Mouse (Mus musculus) liver, embryonic 11.5 days (tissue): ENCODE data around the gene Cutal. TPM values are rescaled to one million over a fixed set of nuclear protein-coding genes. Genes with fewer than 3 reads are reported as not detected.

Experiments used
- ATAC-seq: fragments of 200-750 bp; cut with Nextera tagmentation; replicated peaks from 2 replicates; pipeline ENCODE4 v1.8.0; 2017; ENCODE audit warnings: moderate number of reproducible peaks, mild to moderate bottlenecking, moderate TSS enrichment, moderate library complexity; ENCODE audit not compliant: low FRiP score
- DNase-seq: peaks from one replicate; pipeline ENCODE4 v3.0.0-alpha.2; 2017; ENCODE audit warnings: low spot score
- H3K27ac ChIP-seq: fragments of 300-500 bp; sonication (generic); 2 replicates; pipeline ENCODE4 v1.5.1; 2014; ENCODE audit warnings: mild to moderate bottlenecking, low read depth, low read length, control low read depth
- H3K27me3 ChIP-seq: fragments of 300-500 bp; sonication (generic); replicated peaks from 2 replicates; pipeline ENCODE4 v1.6.1; 2014; ENCODE audit warnings: low read length, mixed read lengths; ENCODE audit not compliant: control insufficient read depth, insufficient read depth
- H3K36me3 ChIP-seq: fragments of 300-500 bp; sonication (generic); 2 replicates; pipeline ENCODE4 v1.6.1; 2014; ENCODE audit warnings: mild to moderate bottlenecking, low read length, moderate library complexity, mixed read lengths; ENCODE audit not compliant: control insufficient read depth, insufficient read depth
- H3K4me1 ChIP-seq: fragments of 300-500 bp; sonication (generic); replicated peaks from 2 replicates; pipeline ENCODE4 v1.6.1; 2014; ENCODE audit warnings: low read length, mixed read lengths; ENCODE audit not compliant: control insufficient read depth, insufficient read depth
- H3K4me2 ChIP-seq: fragments of 300-500 bp; sonication (generic); 2 replicates; pipeline ENCODE4 v1.6.1; 2014; ENCODE audit warnings: mild to moderate bottlenecking, control low read depth, moderate library complexity
- H3K4me3 ChIP-seq: fragments of 300-500 bp; sonication (generic); 2 replicates; pipeline ENCODE4 v1.5.1; 2014; ENCODE audit warnings: low read depth, low read length, control low read depth
- H3K9ac ChIP-seq: fragments of 300-500 bp; sonication (generic); 2 replicates; pipeline ENCODE4 v1.6.1; 2014; ENCODE audit warnings: low read depth, low read length, control low read depth
- H3K9me3 ChIP-seq: fragments of 300-500 bp; sonication (generic); 2 replicates; pipeline ENCODE4 v1.6.1; 2016; ENCODE audit warnings: low read length, inconsistent platforms, mixed read lengths; ENCODE audit not compliant: control insufficient read depth
- WGBS: fragments of 180-500 bp; shearing (Covaris S2); extraction: QIAGEN DNeasy Blood & Tissue Kit; methylation state at CpG from one replicate; pipeline ENCODE4 v1.1.7; 2014; 5-methylcytosine and 5-hydroxymethylcytosine counted together
- polyA plus RNA-seq: library from polyadenylated mRNA; unstranded; fragments of >200 nt; fragmentation: Nextera tagmentation; extraction: Ambion mirVana; gene quantifications from 2 replicates; pipeline ENCODE4 v1.2.1, GENCODE M21; 2014

Cutal gene
- polyA plus RNA-seq, 1 experiment from 2014 or later: 2.5 TPM

GRCm38 (mm10) chr2:34904849-34905542, 30.8 kb downstream of the Cutal start:
- H3K4me2 ChIP-seq: peak overlapping the region; percentile 81
- no peaks in the 10 kb centered on the region for H3K9me3 ChIP-seq
- peak overlapping the region; percentile 38; the same call in 1 of the 2 replicates for H3K27ac ChIP-seq
- no peaks in the 10 kb centered on the region for H3K27me3 ChIP-seq
- peak overlapping the region; percentile 56; the same call in 1 of the 2 replicates for H3K9ac ChIP-seq
- DNase-seq: peak; percentile 98
- H3K4me3 ChIP-seq: peak overlapping the region; percentile 39
- H3K36me3 ChIP-seq: no peaks in the 10 kb centered on the region
- peak; percentile 96 for ATAC-seq
- peaks cover 24% of the 10 kb centered on the region for H3K4me1 ChIP-seq
- whole genome bisulfite sequencing: under 1% methylated on average over 34 of the region's 34 CpGs

DNA sequence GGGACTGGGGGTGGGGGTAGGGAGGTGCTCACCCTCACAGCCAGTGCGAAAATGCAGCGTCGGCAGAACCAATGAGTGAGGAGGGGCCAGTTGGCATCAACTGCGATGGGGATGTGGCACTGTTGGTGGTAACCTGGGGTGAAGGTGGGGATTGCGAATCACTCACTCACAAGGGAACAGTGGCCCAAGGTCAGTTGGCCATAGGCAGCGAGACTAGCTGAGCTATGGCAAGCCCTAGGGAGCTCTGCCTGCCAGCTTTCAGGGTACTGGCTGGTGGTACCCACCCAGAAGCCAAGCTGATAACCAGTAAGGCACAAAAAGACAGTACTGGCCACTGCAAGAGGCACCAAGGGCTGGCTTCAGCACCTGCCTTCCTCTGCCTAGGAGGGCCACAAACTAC, 32.2 kb downstream of the Cutal start:
- H3K27me3 ChIP-seq: no peaks in the 10 kb centered on the region
- no peak overlapping the region for H3K9ac ChIP-seq
- DNase-seq (no peak), ATAC-seq (no peak)
- H3K4me3 ChIP-seq: no peak overlapping the region
- no peak overlapping the region for H3K27ac ChIP-seq
- 70% methylated on average over 6 of the region's 6 CpGs for WGBS
- peaks cover 24% of the 10 kb centered on the region for H3K4me1 ChIP-seq
- H3K4me2 ChIP-seq: no peak overlapping the region
- H3K9me3 ChIP-seq: no peaks in the 10 kb centered on the region
- no peaks in the 10 kb centered on the region for H3K36me3 ChIP-seq

DNA sequence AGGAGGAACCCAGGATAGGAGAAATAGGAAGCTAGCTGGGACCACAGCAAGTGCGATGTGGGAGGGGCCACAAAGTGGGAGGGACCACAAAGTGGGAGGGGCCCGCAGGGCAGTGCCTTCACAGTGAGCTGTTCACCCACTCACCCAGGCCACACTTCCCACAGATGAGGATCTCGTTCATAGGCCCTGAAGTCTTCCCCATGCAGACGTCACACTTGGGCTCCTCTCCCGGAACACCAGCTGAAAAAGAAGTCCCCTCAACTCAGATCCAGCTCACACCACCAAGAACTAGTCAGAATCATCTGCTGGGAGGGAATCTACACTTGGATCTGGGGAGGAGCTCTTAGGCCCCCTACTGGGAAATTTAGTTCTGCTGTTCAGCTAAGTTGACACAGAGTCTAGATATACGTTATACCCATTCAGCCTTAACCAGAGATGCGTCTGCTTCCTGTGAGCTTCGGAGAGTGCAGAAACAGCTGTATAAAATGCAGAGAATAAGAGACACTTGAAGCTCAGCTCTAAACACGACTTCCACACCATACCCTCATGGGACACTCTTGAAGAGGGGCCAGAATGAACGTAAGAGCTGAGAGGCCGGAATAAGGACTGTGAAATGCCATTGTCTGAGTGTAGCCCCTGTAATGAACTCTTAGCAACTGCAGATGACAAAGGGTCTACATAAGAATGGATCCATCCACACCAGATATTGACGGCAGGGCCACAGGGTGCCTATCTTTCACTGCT, 32.8 kb downstream of the Cutal start:
- Histone ChIP-seq H3K9ac (no peak overlapping the region), H3K9me3 (no peaks in the 10 kb centered on the region), H3K4me3 (no peak overlapping the region), H3K4me1 (peaks cover 24% of the 10 kb centered on the region), H3K36me3 (no peaks in the 10 kb centered on the region), H3K27ac (no peak overlapping the region), H3K27me3 (peaks cover 2% of the 10 kb centered on the region; the same call in 1 of the 2 replicates), H3K4me2 (no peak overlapping the region)
- DNase-seq: peak; percentile 51
- ATAC-seq: no peak
- 47% methylated on average over 12 of the region's 12 CpGs for WGBS

DNA sequence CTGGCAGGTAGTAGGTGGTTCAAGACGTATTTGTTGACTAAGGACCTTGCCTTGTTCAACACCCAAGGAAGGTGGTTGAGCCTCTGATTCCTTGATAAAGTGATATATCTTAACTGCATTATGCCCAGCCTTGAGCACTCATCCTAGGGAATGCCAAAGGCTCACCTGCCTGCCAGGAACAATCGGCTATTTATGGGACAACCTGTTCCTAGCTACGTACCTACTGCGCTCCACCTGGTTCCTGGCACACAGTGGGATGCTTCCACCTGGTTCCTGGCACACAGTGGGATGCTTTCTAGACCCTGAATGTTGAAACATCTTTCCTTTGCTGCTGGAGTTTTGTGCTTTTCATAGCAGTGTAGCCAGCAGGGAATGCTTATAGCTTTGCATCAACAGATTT, 35.5 kb downstream of the Cutal start:
- no peak overlapping the region for H3K4me3 ChIP-seq
- H3K27me3 ChIP-seq: peaks cover 26% of the 10 kb centered on the region
- ATAC-seq: no peak
- no peaks in the 10 kb centered on the region for H3K36me3 ChIP-seq
- H3K9ac ChIP-seq: no peak overlapping the region
- no peaks in the 10 kb centered on the region for H3K9me3 ChIP-seq
- peaks cover 25% of the 10 kb centered on the region for H3K4me1 ChIP-seq
- WGBS: 90% methylated on average over 4 of the region's 4 CpGs
- no peak overlapping the region for H3K27ac ChIP-seq
- no peak overlapping the region for H3K4me2 ChIP-seq
- DNase-seq: no peak

- no peaks in the 10 kb centered on the region for H3K9me3 ChIP-seq
- no peak for DNase-seq
- H3K9ac ChIP-seq: no peak overlapping the region
- H3K36me3 ChIP-seq: no peaks in the 10 kb centered on the region
- H3K27me3 ChIP-seq: peaks cover 30% of the 10 kb centered on the region
- no peak overlapping the region for H3K4me3 ChIP-seq
- ATAC-seq: no peak
- H3K27ac ChIP-seq: no peak overlapping the region
- H3K4me1 ChIP-seq: peaks cover 12% of the 10 kb centered on the region
- no peak overlapping the region for H3K4me2 ChIP-seq
- 81% methylated on average over 5 of the region's 5 CpGs for WGBS
These were observed 37.7 kb downstream of the Cutal start for GRCm38 (mm10) chr2:34911871-34912270.

- peaks cover 30% of the 10 kb centered on the region for H3K27me3 ChIP-seq
- H3K4me2 ChIP-seq: peak overlapping the region; percentile 85
- H3K36me3 ChIP-seq: no peaks in the 10 kb centered on the region
- DNase-seq (no peak), ATAC-seq (no peak)
- H3K9ac ChIP-seq: peak overlapping the region; percentile 50; the same call in 1 of the 2 replicates
- H3K4me3 ChIP-seq: peak overlapping the region; percentile 76
- H3K27ac ChIP-seq: no peak overlapping the region
- H3K9me3 ChIP-seq: no peaks in the 10 kb centered on the region
- peaks cover 10% of the 10 kb centered on the region for H3K4me1 ChIP-seq
- 43% methylated on average over 7 of the region's 7 CpGs for WGBS
These were observed 38.4 kb downstream of the Cutal start for GRCm38 (mm10) chr2:34912613-34913012.

GRCm38 (mm10) chr2:34913218-34914068, 39.2 kb downstream of the Cutal start, which contains the start of gene Phf19:
Gene Phf19, minus strand, starts transcription at chr2:34914026.
- under 1% methylated on average over 64 of the region's 64 CpGs for WGBS
- Histone ChIP-seq H3K27ac (peak within 1 kb of the TSS; percentile 32; the same call in 1 of the 2 replicates), H3K4me3 (peak within 1 kb of the TSS; percentile 76), H3K4me2 (peak within 1 kb of the TSS; percentile 85), H3K36me3 (no peaks in the 10 kb centered on the region), H3K27me3 (peaks cover 30% of the 10 kb centered on the region), H3K9me3 (no peaks in the 10 kb centered on the region), H3K9ac (peak within 1 kb of the TSS; percentile 50), H3K4me1 (peaks cover 10% of the 10 kb centered on the region)
- DNase-seq: peak; percentile 59
- ATAC-seq: peak; percentile 44

DNA sequence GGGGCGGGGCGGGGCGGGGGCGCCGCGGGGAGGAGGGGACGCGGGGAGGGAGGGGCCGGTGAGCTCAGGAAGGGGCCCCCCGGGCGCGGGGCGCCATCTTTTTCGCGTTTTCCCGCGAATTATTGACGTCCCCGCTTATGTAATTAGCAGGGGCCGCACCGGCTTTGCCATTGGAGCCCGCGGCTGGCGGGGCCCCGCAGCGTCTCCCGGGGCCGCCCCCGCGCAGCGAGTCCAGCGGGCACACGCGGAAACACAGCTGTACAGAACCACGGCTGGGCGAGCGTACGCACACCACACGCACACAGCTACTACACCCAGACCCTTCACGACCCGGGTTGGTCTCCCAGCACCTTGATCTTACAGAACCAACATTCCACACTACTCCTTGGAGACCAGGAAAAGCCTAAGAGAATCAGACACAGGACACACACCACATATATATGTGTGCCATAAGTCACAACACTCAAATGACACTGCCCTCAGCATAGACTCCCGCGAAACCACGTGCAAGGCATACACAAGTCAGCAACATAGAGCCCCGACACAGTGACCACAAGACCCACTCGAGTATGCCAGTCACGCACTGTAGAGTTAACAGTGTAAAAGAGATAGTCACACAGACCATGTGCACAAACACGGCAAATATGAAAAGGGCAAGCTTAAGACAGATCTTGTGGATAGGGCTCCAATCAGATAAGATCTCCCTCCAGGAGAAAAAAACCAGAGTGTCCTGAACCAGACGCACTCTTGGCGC, 40.0 kb downstream of the Cutal start:
- ATAC-seq (peak; percentile 64), DNase-seq (peak; percentile 59)
- Histone ChIP-seq H3K4me1 (peaks cover 10% of the 10 kb centered on the region), H3K27ac (no peak overlapping the region), H3K4me2 (peak overlapping the region; percentile 85), H3K36me3 (no peaks in the 10 kb centered on the region), H3K9ac (peak overlapping the region; percentile 50), H3K9me3 (no peaks in the 10 kb centered on the region), H3K27me3 (peaks cover 30% of the 10 kb centered on the region), H3K4me3 (peak overlapping the region; percentile 76)
- 3% methylated on average over 41 of the region's 50 CpGs for WGBS
